Mouse (Mus musculus) small intestine, adult 2 months (tissue): ENCODE data around the gene Sept14.

ENCODE experiments used
- CTCF ChIP-seq: fragments of 200-500 bp; IDR thresholded peaks from 2 replicates; pipeline ENCODE4 v1.5.1; 2012; ENCODE audit warnings: low read depth, mild to moderate bottlenecking, control low read depth, inconsistent platforms, low read length, moderate library complexity, mixed read lengths; ENCODE audit not compliant: insufficient replicate concordance, insufficient read length; ENCODE audit errors: extremely low read depth
- POLR2A ChIP-seq: fragments of 200-500 bp; IDR thresholded peaks from 2 replicates; pipeline ENCODE4 v1.6.1; 2012; ENCODE audit warnings: low read depth, mild to moderate bottlenecking, control low read depth, inconsistent platforms, low read length, moderate library complexity

DNA sequence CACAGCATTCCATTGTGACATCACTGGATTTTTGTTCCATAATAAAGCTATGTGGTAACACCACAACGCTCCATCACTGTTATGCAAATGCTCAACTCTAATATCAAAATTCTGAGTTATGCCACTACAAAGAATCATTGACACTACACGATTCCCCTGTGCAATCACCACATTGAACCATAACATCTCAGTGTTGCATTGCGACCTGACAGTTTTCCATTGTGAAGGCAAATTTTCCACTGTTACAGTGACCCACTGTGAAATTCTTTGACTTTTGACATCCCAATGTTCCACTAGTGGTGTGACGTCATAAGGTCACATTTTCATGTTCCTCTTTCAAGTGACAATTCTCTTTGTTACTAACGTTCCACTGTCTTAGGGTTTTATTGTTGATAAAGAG lies 57.5 kb downstream of the Sept14 start:
- TF ChIP-seq POLR2A (no peak), CTCF (no peak)
